Mouse (Mus musculus) B cell, adult 2 months (primary cell): Measurements from ENCODE around the gene Grn.
"Not testable (repeated sequence)": the region's sequence is repeated elsewhere in the genome, so short reads cannot be mapped to it uniquely, and the experiment has no call there.

Experiments
- DNase-seq, 2 experiments: peaks; one replicate each; pipeline ENCODE4 v3.0.0; 2022

The Grn gene

GRCm38 (mm10) chr11:102401898-102402500 is 28.1 kb upstream of the Grn start:
- no peak for DNase-seq

- DNase-seq: no peak
Measured at GRCm38 (mm10) chr11:102403657-102404056, 26.5 kb upstream of the Grn start.

- no peak for DNase-seq
Measured at GRCm38 (mm10) chr11:102404161-102405010, 25.7 kb upstream of the Grn start.

GRCm38 (mm10) chr11:102405544-102406285 is 24.4 kb upstream of the Grn start:
- no peak for DNase-seq

- no peak for DNase-seq
Measured at GRCm38 (mm10) chr11:102406401-102406800, 23.7 kb upstream of the Grn start.

GRCm38 (mm10) chr11:102406900-102407833 is 22.9 kb upstream of the Grn start:
- peak; percentile 93 to 96 for DNase-seq

GRCm38 (mm10) chr11:102407834-102408215 is 22.3 kb upstream of the Grn start, which contains the start of gene Slc25a39:
TSS of gene Slc25a39 (minus strand) at chr11:102407946.
- peak; percentile 52 to 62 for DNase-seq

- peak; percentile 96 to 97 for DNase-seq
Measured at GRCm38 (mm10) chr11:102408344-102408876, 21.7 kb upstream of the Grn start.

GRCm38 (mm10) chr11:102408888-102409794 is 21.0 kb upstream of the Grn start:
- DNase-seq: no peak

GRCm38 (mm10) chr11:102409795-102410330 is 20.3 kb upstream of the Grn start:
- no peak for DNase-seq

- DNase-seq: not testable (repeated sequence)
Measured at GRCm38 (mm10) chr11:102410345-102410744, 19.8 kb upstream of the Grn start.

GRCm38 (mm10) chr11:102411061-102411460 is 19.1 kb upstream of the Grn start:
- no peak for DNase-seq

GRCm38 (mm10) chr11:102411704-102412103 is 18.4 kb upstream of the Grn start:
- peak; percentile 91 to 92 for DNase-seq

GRCm38 (mm10) chr11:102413059-102413458 is 17.1 kb upstream of the Grn start:
- no peak for DNase-seq

GRCm38 (mm10) chr11:102415034-102415802 is 14.9 kb upstream of the Grn start:
- no peak for DNase-seq

GRCm38 (mm10) chr11:102417160-102417559 is 13.0 kb upstream of the Grn start:
- DNase-seq: no peak

- DNase-seq: no peak
Measured at GRCm38 (mm10) chr11:102418887-102419286, 11.2 kb upstream of the Grn start.

GRCm38 (mm10) chr11:102421559-102421958 is 8.6 kb upstream of the Grn start:
- DNase-seq: no peak

- no peak for DNase-seq
Measured at GRCm38 (mm10) chr11:102424666-102425065, 5.4 kb upstream of the Grn start.
